30 mouse cellular contexts compared by ENCODE assay signal in the genomic region with DNA sequence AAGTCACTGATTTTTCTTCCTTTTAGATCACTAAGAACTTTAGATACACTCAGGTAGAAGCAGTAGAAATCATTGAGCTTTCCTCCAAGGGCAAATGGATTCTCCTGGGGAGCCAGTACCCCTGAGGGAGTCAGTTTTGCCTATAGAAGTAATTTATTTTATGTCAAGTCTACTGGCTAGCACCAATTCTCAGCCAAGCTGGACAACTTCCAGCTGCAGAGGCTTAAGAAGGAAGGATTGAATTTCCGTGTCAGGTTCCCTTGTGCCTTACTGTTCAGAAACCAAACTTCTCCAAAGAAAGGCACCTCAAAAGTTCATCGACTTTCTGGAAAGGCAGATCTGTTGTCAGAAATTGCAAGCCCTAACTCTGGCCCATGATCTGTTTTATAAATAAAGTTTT.
DNase-seq lines count a peak whose midpoint lies in the region; ATAC-seq and TF ChIP-seq lines count a peak whose summit lies in the region.
"Had no signal": no experiment of that assay in that cellular context is flagged by ENCODE, and none has a peak within 500 bp of the region (broad histone marks: within the 10 kb centered on the region; RNA-seq: fewer than 3 reads in every experiment).

No protein-coding gene starts in this region.

- no peak for TF ChIP-seq POLR2A in limb, embryonic 14.5 days (IDR thresholded peaks at IDR 0.05; ENCODE audit: borderline replicate concordance, extremely low read depth, insufficient read depth, insufficient read length)

- ATAC-seq in limb, embryonic 14.5 days (ENCODE audit: low FRiP score, low read depth), result no peak
- ATAC-seq: activated CD4-positive, CD25-positive, alpha-beta regulatory T cell, adult 4 months; forebrain, embryonic 13.5 days; forebrain, embryonic 16.5 days; hindbrain, embryonic 16.5 days; intestine, embryonic 15.5 days had no signal

- no peak overlapping the region for H3K27ac ChIP-seq in limb, embryonic 14.5 days (replicated peaks; ENCODE audit: low read depth, low read length)
- H3K27ac ChIP-seq in limb, embryonic 10.5 days, result no peak overlapping the region
- H3K27ac ChIP-seq in layer of hippocampus, adult 2 months, result no peak overlapping the region
- H3K27ac ChIP-seq: embryonic facial prominence, embryonic 12.5 days; forebrain, embryonic 10.5 days; forebrain, embryonic 13.5 days; heart, embryonic 15.5 days; hindbrain, embryonic 10.5 days; hindbrain, embryonic 13.5 days; intestine, embryonic 15.5 days had no signal

- H3K4me1 ChIP-seq in limb, embryonic 14.5 days (ENCODE audit: control insufficient read depth, insufficient read depth, low read length), result peaks cover 10% of the 10 kb centered on the region
- H3K4me1 ChIP-seq in limb, embryonic 10.5 days, result no peaks in the 10 kb centered on the region
- H3K4me1 ChIP-seq: embryonic facial prominence, embryonic 12.5 days; forebrain, embryonic 10.5 days; forebrain, embryonic 13.5 days; heart, embryonic 12.5 days; heart, embryonic 15.5 days; hindbrain, embryonic 10.5 days; hindbrain, embryonic 13.5 days; intestine, embryonic 15.5 days had no signal

- no peak overlapping the region for H3K4me3 ChIP-seq in limb, embryonic 14.5 days (replicated peaks; ENCODE audit: low read length)
- H3K4me3 ChIP-seq in limb, embryonic 10.5 days, result no peak overlapping the region
- H3K4me3 ChIP-seq in layer of hippocampus, adult 2 months, result no peak overlapping the region
- H3K4me3 ChIP-seq: embryonic facial prominence, embryonic 12.5 days; forebrain, embryonic 10.5 days; forebrain, embryonic 13.5 days; heart, embryonic 12.5 days; heart, embryonic 15.5 days; hindbrain, embryonic 10.5 days; hindbrain, embryonic 13.5 days; intestine, embryonic 15.5 days had no signal

- peak; percentile 10 for DNase-seq in adrenal gland, postnatal 10 days
- no peak for DNase-seq in adrenal gland, postnatal 36 days
- peak; percentile 10 for DNase-seq in limb, embryonic 14.5 days (ENCODE audit: low spot score)
- DNase-seq in limb, embryonic 10.5 days (ENCODE audit: low spot score), result no peak
- peak; percentile 14 for DNase-seq in adipocyte (ENCODE audit: low spot score)
- no peak for DNase-seq in layer of hippocampus, adult 2 months (ENCODE audit: low spot score in 2 of 2)
- DNase-seq in layer of hippocampus, adult 18-20 months (ENCODE audit: low spot score in 2 of 2), result no peak
- DNase-seq: adrenal gland, postnatal 14 days; B cell, adult 2 months; cerebellum, adult 11-12 months; cerebellum, adult 8-10 months; cerebellum, postnatal 36 days; embryo, embryonic 11 days; gastrocnemius, postnatal 25 days; heart, adult 18-20 months; heart, postnatal 10 days; heart, postnatal 36 days had no signal

- H3K27me3 ChIP-seq in limb, embryonic 14.5 days (ENCODE audit: control insufficient read depth, insufficient read depth, low read length), result no peaks in the 10 kb centered on the region
- no peaks in the 10 kb centered on the region for H3K27me3 ChIP-seq in limb, embryonic 10.5 days (ENCODE audit: low read depth, poor library complexity, severe bottlenecking)
- H3K27me3 ChIP-seq: CH12.LX; embryonic facial prominence, embryonic 12.5 days; forebrain, embryonic 13.5 days; heart, embryonic 12.5 days; heart, embryonic 15.5 days; hindbrain, embryonic 13.5 days; intestine, embryonic 15.5 days had no signal

- H3K36me3 ChIP-seq in limb, embryonic 14.5 days (ENCODE audit: control insufficient read depth, insufficient read depth, low read length), result no peaks in the 10 kb centered on the region
- no peaks in the 10 kb centered on the region for H3K36me3 ChIP-seq in limb, embryonic 10.5 days
- H3K36me3 ChIP-seq: embryonic facial prominence, embryonic 12.5 days; forebrain, embryonic 10.5 days; G1E; heart, embryonic 12.5 days; heart, embryonic 15.5 days; hindbrain, embryonic 10.5 days; hindbrain, embryonic 13.5 days; intestine, embryonic 15.5 days had no signal

- no peak overlapping the region for H3K9ac ChIP-seq in limb, embryonic 14.5 days (ENCODE audit: low read depth, low read length, severe bottlenecking)
- H3K9ac ChIP-seq: embryonic facial prominence, embryonic 12.5 days; forebrain, embryonic 13.5 days; heart, embryonic 12.5 days; heart, embryonic 15.5 days; hindbrain, embryonic 13.5 days; intestine, embryonic 15.5 days had no signal

- no peak overlapping the region for H3K4me2 ChIP-seq in limb, embryonic 14.5 days (replicated peaks; ENCODE audit: low read depth, low read length, severe bottlenecking)
- H3K4me2 ChIP-seq: embryonic facial prominence, embryonic 12.5 days; forebrain, embryonic 13.5 days; heart, embryonic 12.5 days; heart, embryonic 15.5 days; hindbrain, embryonic 13.5 days; intestine, embryonic 15.5 days had no signal

- WGBS in limb, embryonic 14.5 days, result 40% methylated on average over 2 of the region's 2 CpGs
- WGBS in limb, embryonic 10.5 days, result 82% methylated on average over 2 of the region's 2 CpGs

- TF ChIP-seq CTCF in layer of hippocampus, adult 2 months (conservative IDR thresholded peaks at IDR 0.05), result no peak

- H3K9me3 ChIP-seq in limb, embryonic 14.5 days (ENCODE audit: control insufficient read depth, low read length), result no peaks in the 10 kb centered on the region
- no peaks in the 10 kb centered on the region for H3K9me3 ChIP-seq in limb, embryonic 10.5 days (replicated peaks)
- H3K9me3 ChIP-seq: embryonic facial prominence, embryonic 12.5 days; forebrain, embryonic 10.5 days; forebrain, embryonic 13.5 days; G1E; heart, embryonic 12.5 days; heart, embryonic 15.5 days; hindbrain, embryonic 10.5 days; hindbrain, embryonic 13.5 days; intestine, embryonic 15.5 days had no signal

Comparison
In these comparisons a context has a peak if more than half of its experiments do, and no peak if none do; other contexts are left out.
1. DNase-seq: peak in adrenal gland, postnatal 10 days (single experiment), limb, embryonic 14.5 days (single experiment) and adipocyte (single experiment); none in adrenal gland, postnatal 36 days (0 of 2), limb, embryonic 10.5 days (single experiment), layer of hippocampus, adult 2 months (0 of 2) and layer of hippocampus, adult 18-20 months (0 of 2).